ENCODE assay signal across 21 mouse cellular contexts in genomic region chr8:30511358-30511757, GRCm38 (mm10).
DNase-seq lines count a peak whose midpoint lies in the region; ATAC-seq lines count a peak whose summit lies in the region.
"Had no signal": no experiment of that assay in that cellular context is flagged by ENCODE, and none has a peak within 500 bp of the region (broad histone marks: within the 10 kb centered on the region; RNA-seq: fewer than 3 reads in every experiment).

No protein-coding gene starts in this region.

- no peaks in the 10 kb centered on the region for H3K27me3 ChIP-seq in forebrain, embryonic 14.5 days (replicated peaks; ENCODE audit: control insufficient read depth, insufficient read depth, low read length)
- H3K27me3 ChIP-seq in forebrain, embryonic 12.5 days: no peaks in the 10 kb centered on the region
- no peaks in the 10 kb centered on the region for H3K27me3 ChIP-seq in forebrain, embryonic 16.5 days (replicated peaks; ENCODE audit: control insufficient read depth, insufficient read depth, low read length)
- H3K27me3 ChIP-seq: embryonic facial prominence, embryonic 13.5 days; hindbrain, embryonic 12.5 days had no signal

- H3K4me2 ChIP-seq in forebrain, embryonic 14.5 days (ENCODE audit: low read length): no peak overlapping the region
- H3K4me2 ChIP-seq in forebrain, embryonic 12.5 days: no peak overlapping the region
- H3K4me2 ChIP-seq in forebrain, embryonic 16.5 days (ENCODE audit: low read length): no peak overlapping the region
- H3K4me2 ChIP-seq: embryonic facial prominence, embryonic 13.5 days; hindbrain, embryonic 12.5 days had no signal

- H3K4me1 ChIP-seq in forebrain, embryonic 14.5 days (ENCODE audit: control insufficient read depth, insufficient read depth, low read length): no peaks in the 10 kb centered on the region
- no peaks in the 10 kb centered on the region for H3K4me1 ChIP-seq in forebrain, embryonic 12.5 days
- no peaks in the 10 kb centered on the region for H3K4me1 ChIP-seq in forebrain, embryonic 16.5 days (replicated peaks; ENCODE audit: control insufficient read depth, insufficient read depth, low read length)
- H3K4me1 ChIP-seq: heart, embryonic 10.5 days; hindbrain, embryonic 12.5 days had no signal

- H3K27ac ChIP-seq in forebrain, embryonic 14.5 days (ENCODE audit: low read depth, low read length): no peak overlapping the region
- H3K27ac ChIP-seq in forebrain, embryonic 12.5 days: no peak overlapping the region
- no peak overlapping the region for H3K27ac ChIP-seq in forebrain, embryonic 16.5 days (ENCODE audit: low read length)
- H3K27ac ChIP-seq: embryonic facial prominence, embryonic 13.5 days; heart, embryonic 10.5 days; hindbrain, embryonic 12.5 days had no signal

- peak; percentile 79 for DNase-seq in forebrain, embryonic 14.5 days (ENCODE audit: low spot score)
- DNase-seq in left cerebral cortex, postnatal 14 days (ENCODE audit: low spot score in 2 of 2): peak; percentile 5 to 31
- no peak for DNase-seq in left cerebral cortex, adult 8-10 months (ENCODE audit: low spot score in 2 of 2)
- no peak for DNase-seq in testis, postnatal 14 days (ENCODE audit: low spot score)
- no peak for DNase-seq in cerebellum, postnatal 14 days
- DNase-seq: adrenal gland, postnatal 14 days; cerebellum, adult 11-12 months; cerebellum, adult 9-10 months; cerebellum, postnatal 36 days; gastrocnemius, postnatal 10 days; heart, adult 18-20 months; heart, postnatal 10 days; heart, postnatal 4 days had no signal

- H3K36me3 ChIP-seq in forebrain, embryonic 14.5 days (ENCODE audit: control insufficient read depth, insufficient read depth, low read length): no peaks in the 10 kb centered on the region
- no peaks in the 10 kb centered on the region for H3K36me3 ChIP-seq in forebrain, embryonic 12.5 days (replicated peaks)
- no peaks in the 10 kb centered on the region for H3K36me3 ChIP-seq in forebrain, embryonic 16.5 days (ENCODE audit: control insufficient read depth, insufficient read depth)
- H3K36me3 ChIP-seq: embryonic facial prominence, embryonic 13.5 days; heart, embryonic 10.5 days; hindbrain, embryonic 12.5 days had no signal

- peak; percentile 78; the same call in 1 of the 2 replicates for ATAC-seq in forebrain, embryonic 14.5 days
- no peak for ATAC-seq in forebrain, embryonic 12.5 days (ENCODE audit: low FRiP score)
- peak; percentile 92 for ATAC-seq in forebrain, embryonic 16.5 days
- ATAC-seq: hindbrain, embryonic 16.5 days; inflammation-experienced regulatory T-cells, adult 6 months; intestine, postnatal 0 days had no signal

- intact Hi-C loops in left cerebral cortex, postnatal 14 days (cut with DNase I): no loop called here

- H3K9me3 ChIP-seq in forebrain, embryonic 14.5 days (replicated peaks; ENCODE audit: control insufficient read depth, low read length): no peaks in the 10 kb centered on the region
- H3K9me3 ChIP-seq in forebrain, embryonic 12.5 days: no peaks in the 10 kb centered on the region
- H3K9me3 ChIP-seq in forebrain, embryonic 16.5 days (ENCODE audit: control insufficient read depth, low read length): no peaks in the 10 kb centered on the region
- H3K9me3 ChIP-seq: embryonic facial prominence, embryonic 13.5 days; heart, embryonic 10.5 days; hindbrain, embryonic 12.5 days had no signal

- no peak overlapping the region for H3K9ac ChIP-seq in forebrain, embryonic 14.5 days (ENCODE audit: low read length)
- no peak overlapping the region for H3K9ac ChIP-seq in forebrain, embryonic 12.5 days
- H3K9ac ChIP-seq in forebrain, embryonic 16.5 days (replicated peaks; ENCODE audit: low read depth, low read length): no peak overlapping the region
- H3K9ac ChIP-seq: embryonic facial prominence, embryonic 13.5 days; hindbrain, embryonic 12.5 days had no signal

- H3K4me3 ChIP-seq in forebrain, embryonic 14.5 days (ENCODE audit: low read depth, low read length): no peak overlapping the region
- H3K4me3 ChIP-seq in forebrain, embryonic 12.5 days (replicated peaks): no peak overlapping the region
- no peak overlapping the region for H3K4me3 ChIP-seq in forebrain, embryonic 16.5 days (replicated peaks; ENCODE audit: low read length)
- H3K4me3 ChIP-seq: embryonic facial prominence, embryonic 13.5 days; heart, embryonic 10.5 days; hindbrain, embryonic 12.5 days had no signal

- 86% methylated on average over 2 of the region's 2 CpGs for WGBS in forebrain, embryonic 14.5 days
- 81% methylated on average over 2 of the region's 2 CpGs for WGBS in forebrain, embryonic 12.5 days
- 67% methylated on average over 2 of the region's 2 CpGs for WGBS in forebrain, embryonic 16.5 days

Comparison
In these comparisons a context has a peak if more than half of its experiments do, and no peak if none do; other contexts are left out.
1. DNase-seq: peak in forebrain, embryonic 14.5 days (single experiment) and left cerebral cortex, postnatal 14 days (2 of 2); none in left cerebral cortex, adult 8-10 months (0 of 2), testis, postnatal 14 days (single experiment) and cerebellum, postnatal 14 days (0 of 2).